Mouse (Mus musculus): ENCODE measurements at regions not wholly inside any gene's neighbourhood (a gene's known extent, or its start where the extent isn't known, plus 50 kb on each side); places are given as distances from the start of the nearest gene placed in this dataset.

DNA sequence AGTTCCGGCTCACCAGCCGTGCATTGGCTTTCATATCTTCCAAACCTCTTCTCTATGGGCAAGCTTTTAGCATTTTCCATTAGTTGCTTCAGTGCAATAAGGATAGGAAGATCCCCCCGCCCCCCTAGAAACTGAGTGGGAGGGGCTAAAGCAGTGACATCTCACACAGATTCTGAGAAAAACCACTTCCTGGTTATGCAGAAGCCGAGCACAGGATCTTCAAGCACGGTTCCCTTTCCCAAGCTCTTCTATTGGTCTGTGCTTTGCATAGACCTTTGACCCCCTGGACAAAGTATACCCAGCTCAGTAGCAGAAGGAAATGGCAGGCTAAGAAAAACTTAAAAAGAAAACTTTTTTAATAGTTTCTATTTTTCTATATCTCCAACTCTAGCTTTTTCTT, 86.1 kb upstream of the Cep162 start:
- no peak for DNase-seq (ENCODE audit: low spot score)

DNA sequence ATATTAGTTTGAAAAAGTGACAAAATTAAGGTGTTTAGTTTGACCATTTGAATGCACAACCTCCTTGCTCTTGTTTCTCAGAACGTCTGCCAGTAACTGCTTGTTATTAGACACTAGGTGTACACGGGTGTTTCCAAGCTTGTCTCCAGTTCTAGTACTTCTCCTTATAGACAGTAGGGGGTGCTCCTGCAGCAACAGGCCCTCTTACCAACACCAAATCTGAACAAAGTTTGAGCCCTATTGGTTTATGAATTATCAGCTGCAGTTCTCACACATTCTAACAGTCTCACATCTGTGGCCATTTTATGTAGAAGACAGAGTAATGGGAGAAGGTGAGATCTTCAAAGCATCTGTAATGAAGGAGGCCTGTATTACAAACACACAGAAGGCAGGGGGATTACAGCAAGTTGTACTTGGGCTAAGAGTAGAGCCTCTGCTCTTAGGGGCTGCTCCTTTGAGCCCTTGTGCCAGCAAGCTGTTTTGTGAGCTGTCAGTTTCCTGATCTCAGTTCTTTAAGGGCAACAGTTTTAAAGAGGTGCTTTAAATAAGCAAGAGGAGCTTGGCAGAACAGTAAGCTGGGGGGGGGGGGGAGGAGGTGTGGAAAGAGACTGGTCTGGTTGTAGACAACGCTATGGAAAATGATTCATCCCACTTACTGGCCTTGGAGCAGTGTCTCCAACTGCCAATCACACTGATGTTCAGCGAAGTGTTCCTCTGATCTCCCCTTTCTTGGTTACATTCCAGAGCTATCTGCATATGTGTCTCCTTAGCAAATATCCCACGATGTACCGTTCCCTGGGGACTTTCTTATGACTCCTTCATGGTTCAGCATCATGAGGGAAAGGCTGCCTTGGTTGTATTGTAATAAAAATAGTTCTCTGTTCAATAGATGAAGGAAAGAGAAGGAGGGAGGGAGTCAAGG, 71.3 kb upstream of the Cep162 start:
- DNase-seq (ENCODE audit: low spot score), result no peak

DNA sequence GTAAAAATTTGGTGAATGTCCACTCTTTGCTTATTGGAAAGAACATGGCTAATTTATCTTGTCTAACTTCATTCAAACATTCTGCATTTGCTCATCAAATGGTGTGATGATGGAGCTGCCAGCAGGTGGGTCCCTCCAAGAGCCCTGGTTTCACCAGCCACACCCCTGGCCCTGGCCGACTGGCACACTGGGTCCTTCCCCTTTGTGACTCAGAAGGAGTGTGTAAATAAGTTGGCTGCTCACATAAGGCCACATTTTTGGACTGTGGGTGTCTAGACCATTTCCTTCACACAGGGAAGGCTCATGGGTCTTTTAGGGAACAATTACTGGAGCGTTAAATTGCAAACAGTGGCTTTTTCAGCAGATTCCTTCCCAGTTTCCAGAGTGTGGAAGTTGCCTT, 68.4 kb upstream of the Cep162 start:
- no peak for DNase-seq (ENCODE audit: low spot score)

DNA sequence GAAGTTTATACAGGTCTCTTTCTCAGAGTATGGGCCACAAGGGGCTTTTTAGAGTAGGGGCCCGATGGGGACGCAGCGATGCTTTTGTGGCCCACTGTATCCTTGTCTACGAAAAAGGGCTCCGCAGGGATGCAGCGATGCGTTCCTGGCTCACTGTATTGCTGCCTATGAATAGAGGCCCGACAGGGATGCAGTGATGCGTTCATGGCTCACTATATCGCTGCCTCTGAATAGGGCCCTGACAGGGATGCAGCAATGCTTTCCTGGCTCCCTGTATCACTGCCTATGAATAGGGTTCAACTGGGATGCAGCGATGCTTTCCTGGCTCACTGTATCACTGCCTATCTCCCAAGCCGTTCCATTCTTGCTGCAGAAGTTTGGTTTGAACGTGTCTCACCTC, 65.4 kb upstream of the Cep162 start:
- no peak for DNase-seq (ENCODE audit: low spot score)

DNA sequence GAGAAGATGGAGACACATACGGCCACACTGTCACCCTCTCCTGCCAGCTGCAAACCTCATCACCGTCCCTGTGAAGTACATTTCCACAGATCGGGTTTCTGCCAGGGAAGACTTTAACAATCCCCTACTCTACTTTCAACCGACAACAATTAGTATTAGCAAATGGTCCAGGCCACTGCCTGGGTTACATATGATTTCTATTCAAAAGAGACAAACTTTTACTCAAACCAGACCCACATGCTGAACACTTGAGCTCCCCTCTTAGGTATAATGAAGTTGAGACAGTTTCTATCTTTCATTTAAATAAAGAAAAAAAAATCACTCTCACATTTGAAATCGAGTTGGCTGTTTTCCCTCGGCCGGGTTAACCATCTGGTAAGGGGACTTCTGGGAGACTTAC, 63.4 kb upstream of the Cep162 start:
- DNase-seq (ENCODE audit: low spot score), result no peak

DNA sequence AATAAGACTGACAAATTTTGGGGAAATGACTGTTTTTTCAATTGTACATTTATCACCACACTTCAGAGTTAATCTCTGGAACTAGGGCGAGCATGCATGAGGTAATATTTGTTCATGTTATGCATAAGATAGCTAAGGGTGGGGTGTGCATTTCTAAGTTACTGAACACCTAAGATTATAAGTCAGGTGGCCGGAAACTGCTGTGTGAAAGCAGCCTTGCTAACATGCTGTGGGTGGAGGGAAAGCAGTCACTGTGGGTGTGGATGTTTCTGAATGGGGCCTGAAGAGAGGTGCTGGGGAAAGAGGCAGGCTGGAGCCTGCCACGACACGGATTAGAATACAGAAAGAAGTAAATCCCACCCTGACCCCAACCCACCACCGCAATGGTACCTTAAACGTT, 54.8 kb upstream of the Cep162 start:
- DNase-seq (ENCODE audit: low spot score), result no peak
